Mouse (Mus musculus): ENCODE data around the gene Smoc1. TPM values are rescaled to one million over a fixed set of nuclear protein-coding genes. Genes with fewer than 3 reads are reported as not detected.

Smoc1 gene
- polyA plus RNA-seq, 1 experiment from 2014 or later, result 7.9 TPM

DNA sequence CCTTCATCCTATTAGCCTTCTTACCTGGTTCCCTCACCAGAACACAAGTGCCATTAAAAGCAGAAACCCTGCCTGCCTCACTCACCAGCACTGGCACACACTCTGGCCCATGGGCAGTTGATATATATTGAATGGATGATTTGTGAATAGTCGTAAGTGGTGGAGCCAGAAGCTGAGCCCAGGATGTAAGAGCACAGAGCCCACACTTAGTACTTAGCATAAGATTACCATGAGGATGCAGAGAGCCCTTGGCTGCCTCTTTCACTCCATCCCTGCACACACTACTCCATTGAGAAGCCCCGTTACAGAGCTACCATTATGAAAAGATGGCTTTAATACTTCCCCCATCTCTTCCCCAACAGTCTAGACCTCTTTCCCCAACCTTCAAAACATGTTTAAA lies 198.2 kb downstream of the Smoc1 start:
- Histone ChIP-seq H3K27me3 (ENCODE audit: control insufficient read depth, insufficient read depth, low read length) (no peaks in the 10 kb centered on the region), H3K36me3 (ENCODE audit: control insufficient read depth, insufficient read depth, low read length) (no peaks in the 10 kb centered on the region), H3K9me3 (replicated peaks; ENCODE audit: control insufficient read depth, low read length) (no peaks in the 10 kb centered on the region), H3K4me1 (ENCODE audit: control insufficient read depth, insufficient read depth, low read length) (no peaks in the 10 kb centered on the region), H3K4me2 (ENCODE audit: low read depth, low read length) (no peak overlapping the region), H3K4me3 (replicated peaks; ENCODE audit: low read length) (no peak overlapping the region), H3K9ac (ENCODE audit: low read length) (no peak overlapping the region), H3K27ac (ENCODE audit: low read length) (no peak overlapping the region)
- WGBS, result 68% methylated on average over 2 of the region's 2 CpGs
- ATAC-seq (ENCODE audit: insufficient read depth, low FRiP score), result no peak

DNA sequence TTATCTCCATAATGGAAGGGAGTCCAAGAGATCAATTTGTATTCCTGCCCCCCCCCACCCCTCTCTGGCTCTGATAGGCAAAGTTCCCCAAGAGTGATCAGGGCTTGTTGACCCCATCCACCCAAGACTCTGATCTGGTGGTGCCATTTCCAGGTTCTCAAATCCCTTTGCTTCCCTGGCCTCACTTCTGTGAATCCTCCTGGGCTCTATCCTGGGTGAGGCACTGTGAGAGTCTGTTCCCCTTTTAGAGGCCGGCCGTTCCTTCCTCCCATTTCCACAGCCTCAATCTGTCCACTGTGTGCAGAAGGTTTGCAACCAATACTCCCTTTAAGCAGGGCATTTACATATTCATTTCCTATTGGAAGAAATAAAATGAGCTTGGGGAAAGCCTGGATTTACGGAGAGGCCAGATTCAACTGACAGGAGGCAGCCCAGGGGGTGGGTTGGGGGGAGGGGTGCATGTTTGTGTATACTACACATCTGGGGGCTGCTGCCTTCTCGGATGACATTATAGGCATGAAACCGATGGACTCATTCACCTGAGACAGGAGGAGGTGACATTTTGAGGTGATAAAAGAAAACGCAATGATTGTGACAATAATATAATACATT lies 199.5 kb downstream of the Smoc1 start:
- no peaks in the 10 kb centered on the region for H3K36me3 ChIP-seq (ENCODE audit: control insufficient read depth, insufficient read depth, low read length)
- H3K4me2 ChIP-seq (ENCODE audit: low read depth, low read length), result no peak overlapping the region
- no peak overlapping the region for H3K27ac ChIP-seq (ENCODE audit: low read length)
- H3K4me3 ChIP-seq (replicated peaks; ENCODE audit: low read length), result no peak overlapping the region
- H3K4me1 ChIP-seq (ENCODE audit: control insufficient read depth, insufficient read depth, low read length), result no peaks in the 10 kb centered on the region
- WGBS, result 30% methylated on average over 6 of the region's 6 CpGs
- H3K9ac ChIP-seq (ENCODE audit: low read length), result no peak overlapping the region
- H3K9me3 ChIP-seq (replicated peaks; ENCODE audit: control insufficient read depth, low read length), result no peaks in the 10 kb centered on the region
- no peaks in the 10 kb centered on the region for H3K27me3 ChIP-seq (ENCODE audit: control insufficient read depth, insufficient read depth, low read length)
- no peak for ATAC-seq (ENCODE audit: insufficient read depth, low FRiP score)

DNA sequence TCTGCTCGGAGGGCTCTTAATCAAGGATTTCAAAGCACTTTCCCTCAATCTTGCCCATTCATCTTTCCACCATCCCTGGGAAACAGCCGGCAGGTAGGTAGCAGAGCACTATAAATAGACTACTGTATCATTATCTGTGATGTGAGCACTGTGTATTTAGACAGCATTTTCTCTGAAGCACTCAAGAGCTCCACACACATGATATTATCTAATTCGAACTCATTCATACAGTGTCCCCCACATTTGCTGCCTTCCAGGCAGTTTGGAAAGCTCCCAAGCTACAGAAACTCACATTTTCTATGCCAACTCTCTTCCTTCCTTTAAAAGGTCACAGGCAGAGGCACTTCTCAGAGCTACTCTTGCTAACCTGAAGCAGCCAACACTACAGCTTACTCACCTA lies 200.0 kb downstream of the Smoc1 start:
- Histone ChIP-seq H3K27me3 (ENCODE audit: control insufficient read depth, insufficient read depth, low read length) (no peaks in the 10 kb centered on the region), H3K9me3 (replicated peaks; ENCODE audit: control insufficient read depth, low read length) (no peaks in the 10 kb centered on the region), H3K4me2 (ENCODE audit: low read depth, low read length) (no peak overlapping the region), H3K27ac (ENCODE audit: low read length) (no peak overlapping the region), H3K4me3 (replicated peaks; ENCODE audit: low read length) (no peak overlapping the region), H3K4me1 (ENCODE audit: control insufficient read depth, insufficient read depth, low read length) (no peaks in the 10 kb centered on the region), H3K9ac (ENCODE audit: low read length) (no peak overlapping the region), H3K36me3 (ENCODE audit: control insufficient read depth, insufficient read depth, low read length) (no peaks in the 10 kb centered on the region)
- WGBS, result 53% methylated on average over 3 of the region's 3 CpGs
- ATAC-seq (ENCODE audit: insufficient read depth, low FRiP score), result no peak

DNA sequence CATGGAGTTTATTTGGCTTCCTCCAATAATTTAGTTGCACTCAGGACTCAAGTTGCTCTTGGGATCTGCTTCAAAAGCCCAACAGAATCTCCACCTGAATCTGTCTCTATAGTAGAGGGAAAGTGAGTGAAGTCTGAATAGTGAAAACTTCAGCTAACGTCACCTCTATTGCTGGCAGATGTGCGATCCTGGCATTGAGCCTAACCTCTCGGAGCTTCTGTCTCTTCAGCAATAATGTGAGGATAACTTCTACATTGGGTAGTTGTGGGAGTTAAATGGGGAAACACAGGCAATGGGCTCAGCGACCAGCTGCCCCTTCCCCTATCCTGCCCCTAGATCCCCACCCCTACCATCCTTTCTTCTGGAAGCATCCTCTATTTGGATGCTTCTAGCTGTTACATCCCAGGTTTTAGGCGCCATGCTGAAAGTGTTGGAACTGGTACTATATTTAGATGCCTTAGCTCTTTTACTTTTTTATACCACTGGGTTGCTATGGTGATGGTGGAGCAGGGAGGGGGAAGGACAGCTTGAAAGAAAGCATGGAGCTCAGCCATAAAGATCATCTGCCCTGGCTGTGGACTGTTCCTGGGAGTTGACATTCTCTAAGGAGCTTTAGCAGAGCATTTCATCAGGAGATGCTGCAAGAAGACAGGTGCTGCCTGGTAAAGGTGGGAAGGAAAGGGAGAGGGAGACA lies 201.3 kb downstream of the Smoc1 start:
- no peaks in the 10 kb centered on the region for H3K4me1 ChIP-seq (ENCODE audit: control insufficient read depth, insufficient read depth, low read length)
- no peaks in the 10 kb centered on the region for H3K9me3 ChIP-seq (replicated peaks; ENCODE audit: control insufficient read depth, low read length)
- H3K27ac ChIP-seq (ENCODE audit: low read length), result no peak overlapping the region
- H3K36me3 ChIP-seq (ENCODE audit: control insufficient read depth, insufficient read depth, low read length), result no peaks in the 10 kb centered on the region
- H3K4me2 ChIP-seq (ENCODE audit: low read depth, low read length), result no peak overlapping the region
- H3K4me3 ChIP-seq (replicated peaks; ENCODE audit: low read length), result no peak overlapping the region
- no peak overlapping the region for H3K9ac ChIP-seq (ENCODE audit: low read length)
- no peak for ATAC-seq (ENCODE audit: insufficient read depth, low FRiP score)
- no peaks in the 10 kb centered on the region for H3K27me3 ChIP-seq (ENCODE audit: control insufficient read depth, insufficient read depth, low read length)
- WGBS, result 68% methylated on average over 5 of the region's 5 CpGs

DNA sequence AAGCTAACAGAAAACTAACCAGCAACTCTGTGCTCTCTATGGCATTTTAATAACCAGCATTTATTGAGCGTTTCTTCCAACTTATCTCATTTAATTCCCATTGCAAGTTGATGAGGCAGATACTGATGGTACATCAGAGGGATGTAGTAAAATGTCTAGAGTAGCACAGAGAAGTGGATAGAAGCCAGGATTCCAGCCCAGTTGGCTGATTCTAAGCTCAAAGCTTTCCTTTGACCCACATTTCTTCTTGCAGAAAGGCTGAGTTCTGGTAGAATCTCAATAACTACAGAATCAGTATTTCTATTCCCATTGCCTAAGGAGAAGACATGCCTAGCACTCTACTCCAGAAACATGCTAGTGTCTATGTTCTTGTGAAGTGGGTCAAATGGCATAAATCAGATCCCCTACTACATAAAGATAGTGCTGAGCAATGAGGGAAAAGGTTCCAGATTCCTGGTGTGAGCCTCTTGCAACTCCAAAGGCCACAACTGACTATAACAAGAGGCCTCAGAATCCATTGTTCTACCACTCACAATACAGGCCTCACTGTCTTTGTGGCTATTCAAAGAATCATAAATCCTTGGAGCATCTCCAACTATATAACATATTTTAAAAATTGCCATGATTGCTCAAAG lies 207.3 kb downstream of the Smoc1 start:
- Histone ChIP-seq H3K4me2 (ENCODE audit: low read depth, low read length) (no peak overlapping the region), H3K27ac (ENCODE audit: low read length) (no peak overlapping the region), H3K27me3 (ENCODE audit: control insufficient read depth, insufficient read depth, low read length) (no peaks in the 10 kb centered on the region), H3K9ac (ENCODE audit: low read length) (no peak overlapping the region), H3K4me3 (replicated peaks; ENCODE audit: low read length) (no peak overlapping the region), H3K9me3 (replicated peaks; ENCODE audit: control insufficient read depth, low read length) (no peaks in the 10 kb centered on the region), H3K36me3 (ENCODE audit: control insufficient read depth, insufficient read depth, low read length) (no peaks in the 10 kb centered on the region), H3K4me1 (ENCODE audit: control insufficient read depth, insufficient read depth, low read length) (no peaks in the 10 kb centered on the region)
- no peak for ATAC-seq (ENCODE audit: insufficient read depth, low FRiP score)
- 79% methylated on average over 1 of the region's 1 CpGs for WGBS

DNA sequence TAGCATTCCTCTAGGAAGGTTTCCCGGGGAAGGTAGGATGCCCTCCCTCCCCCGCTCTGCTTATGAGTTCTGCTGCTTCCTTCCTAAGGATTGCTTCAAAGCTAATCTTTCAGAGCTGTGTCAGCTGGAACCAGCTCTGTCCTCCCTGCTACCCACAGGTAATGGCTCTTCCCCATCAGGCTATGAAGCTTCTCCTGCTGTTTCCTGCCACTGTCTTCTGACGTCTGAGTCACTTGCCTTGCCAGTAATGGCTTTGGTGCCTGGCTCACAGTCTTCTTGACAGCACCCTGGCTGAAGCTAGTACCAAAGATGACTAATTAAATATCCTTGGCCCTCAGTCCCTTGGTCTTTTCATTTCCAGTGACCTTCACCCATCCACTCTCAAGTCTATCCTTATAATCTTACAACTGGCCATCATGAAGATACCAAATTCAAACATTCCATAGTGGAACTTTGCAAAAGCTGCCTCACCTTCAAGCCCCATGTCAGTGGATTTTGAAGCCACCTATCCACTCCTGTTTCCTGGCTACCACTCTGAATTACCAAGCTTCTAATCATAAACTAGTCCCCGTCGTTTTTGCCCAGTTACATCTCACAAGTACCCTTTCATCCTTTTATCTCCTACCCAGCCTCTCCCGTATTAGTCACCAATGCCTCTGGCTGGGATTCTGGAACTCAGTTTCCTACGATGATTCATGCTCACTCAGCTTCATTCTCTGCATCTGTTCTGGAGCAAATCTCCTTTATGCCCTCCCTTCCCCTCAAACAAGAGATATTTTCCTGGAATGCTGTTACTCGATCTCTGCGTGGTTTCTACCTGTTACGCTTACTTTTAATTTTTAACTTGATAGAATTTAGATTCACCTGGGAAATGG lies 209.1 kb downstream of the Smoc1 start:
- no peaks in the 10 kb centered on the region for H3K36me3 ChIP-seq (ENCODE audit: control insufficient read depth, insufficient read depth, low read length)
- H3K27ac ChIP-seq (ENCODE audit: low read length), result no peak overlapping the region
- WGBS, result 84% methylated on average over 10 of the region's 10 CpGs
- H3K9me3 ChIP-seq (replicated peaks; ENCODE audit: control insufficient read depth, low read length), result no peaks in the 10 kb centered on the region
- H3K4me1 ChIP-seq (ENCODE audit: control insufficient read depth, insufficient read depth, low read length), result no peaks in the 10 kb centered on the region
- no peak overlapping the region for H3K4me2 ChIP-seq (ENCODE audit: low read depth, low read length)
- H3K4me3 ChIP-seq (replicated peaks; ENCODE audit: low read length), result no peak overlapping the region
- H3K27me3 ChIP-seq (ENCODE audit: control insufficient read depth, insufficient read depth, low read length), result no peaks in the 10 kb centered on the region
- no peak overlapping the region for H3K9ac ChIP-seq (ENCODE audit: low read length)
- no peak for ATAC-seq (ENCODE audit: insufficient read depth, low FRiP score)

Small RNA genes within 50 kb of the gene (microRNA-seq; reads per million reads assigned to microRNA genes)
- 1.2 reads per million for gene Mir3067

Other genes starting within 250 kb of the Smoc1 start
- 17.6 and 18.5 TPM in 2 replicates for gene Susd6, start 236.3 kb upstream of the Smoc1 start, polyA plus RNA-seq (2015; fragmentation: Nextera tagmentation; extraction: Ambion mirVana)
- 526 and 551 TPM in 2 replicates for gene Srsf5, start 81.3 kb upstream of the Smoc1 start, polyA plus RNA-seq (2015; fragmentation: Nextera tagmentation; extraction: Ambion mirVana)
- 0.84 and 1.3 TPM in 2 replicates for gene Slc10a1, start 58.1 kb upstream of the Smoc1 start, polyA plus RNA-seq (2015; fragmentation: Nextera tagmentation; extraction: Ambion mirVana)